Mouse (Mus musculus) midbrain, embryonic 10.5 days (tissue): ENCODE measurements around the gene Hspa1a. TPM values are rescaled to one million over a fixed set of nuclear protein-coding genes. Genes with fewer than 3 reads are reported as not detected.
"Not testable (repeated sequence)": the region's sequence is repeated elsewhere in the genome, so short reads cannot be mapped to it uniquely, and the experiment has no call there.

Experiments
- DNase-seq: peaks from one replicate; pipeline ENCODE4 v3.0.0-alpha.2; 2017; ENCODE audit warnings: low spot score
- H3K27ac ChIP-seq: fragments of 300-500 bp; sonication (generic); replicated peaks from 2 replicates; pipeline ENCODE4 v1.5.1; 2016; ENCODE audit warnings: mild to moderate bottlenecking
- H3K27me3 ChIP-seq: fragments of 300-500 bp; sonication (generic); 2 replicates; pipeline ENCODE4 v1.6.1; 2016; ENCODE audit warnings: low read depth, mild to moderate bottlenecking; ENCODE audit not compliant: poor library complexity, severe bottlenecking
- H3K36me3 ChIP-seq: fragments of 300-500 bp; sonication (generic); 2 replicates; pipeline ENCODE4 v1.6.1; 2016; ENCODE audit warnings: mild to moderate bottlenecking, moderate library complexity
- H3K4me1 ChIP-seq: fragments of 300-500 bp; sonication (generic); 2 replicates; pipeline ENCODE4 v1.6.1; 2016
- H3K4me3 ChIP-seq: fragments of 300-500 bp; sonication (generic); 2 replicates; pipeline ENCODE4 v1.5.1; 2016; ENCODE audit warnings: mild to moderate bottlenecking, moderate library complexity
- H3K9me3 ChIP-seq: fragments of 300-500 bp; sonication (generic); replicated peaks from 2 replicates; pipeline ENCODE4 v1.6.1; 2016; ENCODE audit warnings: mild to moderate bottlenecking
- WGBS: fragments of 180-500 bp; shearing (Covaris S2); methylation state at CpG from one replicate; pipeline ENCODE4 v1.1.7; 2016; 5-methylcytosine and 5-hydroxymethylcytosine counted together
- polyA plus RNA-seq: library from polyadenylated mRNA; unstranded; fragments of >200 nt; fragmentation: Nextera tagmentation; extraction: Ambion mirVana; gene quantifications from 2 replicates; pipeline ENCODE4 v1.2.1, GENCODE M21; 2016

Hspa1a gene
- polyA plus RNA-seq, 1 experiment from 2014 or later: 1.6 TPM

- Histone ChIP-seq H3K4me3 (peak overlapping the region; percentile 86), H3K27ac (peak overlapping the region; percentile 98; the same call in 1 of the 2 replicates), H3K4me1 (peaks cover 66% of the 10 kb centered on the region), H3K36me3 (peaks cover 52% of the 10 kb centered on the region), H3K27me3 (no peaks in the 10 kb centered on the region), H3K9me3 (no peaks in the 10 kb centered on the region)
- DNase-seq: no peak
- 96% methylated on average over 15 of the region's 15 CpGs for WGBS
Observed at GRCm38 (mm10) chr17:34998526-34999430, 26.8 kb upstream of the Hspa1a start.

- no peaks in the 10 kb centered on the region for H3K9me3 ChIP-seq
- DNase-seq: no peak
- peaks cover 56% of the 10 kb centered on the region for H3K36me3 ChIP-seq
- WGBS: 85% methylated on average over 5 of the region's 5 CpGs
- peaks cover 52% of the 10 kb centered on the region for H3K4me1 ChIP-seq
- H3K27me3 ChIP-seq: no peaks in the 10 kb centered on the region
- no peak overlapping the region for H3K27ac ChIP-seq
- H3K4me3 ChIP-seq: peak overlapping the region; percentile 20; the same call in 1 of the 2 replicates
Observed at GRCm38 (mm10) chr17:34997142-34997483, 25.2 kb upstream of the Hspa1a start.

GRCm38 (mm10) chr17:34996411-34997141, 24.6 kb upstream of the Hspa1a start:
- H3K36me3 ChIP-seq: peaks cover 61% of the 10 kb centered on the region
- H3K9me3 ChIP-seq: no peaks in the 10 kb centered on the region
- no peak for DNase-seq
- H3K27me3 ChIP-seq: no peaks in the 10 kb centered on the region
- 94% methylated on average over 13 of the region's 14 CpGs for WGBS
- no peak overlapping the region for H3K27ac ChIP-seq
- H3K4me1 ChIP-seq: peaks cover 46% of the 10 kb centered on the region
- peak overlapping the region; percentile 20; the same call in 1 of the 2 replicates for H3K4me3 ChIP-seq

GRCm38 (mm10) chr17:34995927-34996326, 24.0 kb upstream of the Hspa1a start:
- H3K27me3 ChIP-seq, H3K27ac ChIP-seq, DNase-seq, H3K4me3 ChIP-seq, H3K9me3 ChIP-seq: not testable (repeated sequence)
- peaks cover 40% of the 10 kb centered on the region for H3K4me1 ChIP-seq
- peaks cover 67% of the 10 kb centered on the region for H3K36me3 ChIP-seq
- WGBS: 95% methylated on average over 4 of the region's 4 CpGs

GRCm38 (mm10) chr17:34995192-34995591, 23.2 kb upstream of the Hspa1a start:
- Histone ChIP-seq H3K36me3 (peaks cover 75% of the 10 kb centered on the region), H3K4me1 (peaks cover 35% of the 10 kb centered on the region)
- H3K4me3 ChIP-seq, H3K27me3 ChIP-seq, H3K27ac ChIP-seq, H3K9me3 ChIP-seq, DNase-seq: not testable (repeated sequence)
- WGBS: 95% methylated on average over 4 of the region's 4 CpGs

GRCm38 (mm10) chr17:34994751-34995150, 22.8 kb upstream of the Hspa1a start:
- DNase-seq: no peak
- Histone ChIP-seq H3K9me3 (no peaks in the 10 kb centered on the region), H3K27ac (no peak overlapping the region), H3K4me3 (no peak overlapping the region), H3K4me1 (peaks cover 31% of the 10 kb centered on the region), H3K36me3 (peaks cover 77% of the 10 kb centered on the region), H3K27me3 (no peaks in the 10 kb centered on the region)

- no peak for DNase-seq
- WGBS: 73% methylated on average over 2 of the region's 2 CpGs
- Histone ChIP-seq H3K9me3 (no peaks in the 10 kb centered on the region), H3K4me1 (peaks cover 27% of the 10 kb centered on the region), H3K4me3 (no peak overlapping the region), H3K27ac (no peak overlapping the region), H3K36me3 (peaks cover 56% of the 10 kb centered on the region), H3K27me3 (no peaks in the 10 kb centered on the region)
Observed at GRCm38 (mm10) chr17:34984218-34984617, 12.3 kb upstream of the Hspa1a start.

- Histone ChIP-seq H3K27ac (peak overlapping the region; percentile 99), H3K36me3 (peaks cover 45% of the 10 kb centered on the region), H3K4me3 (peak overlapping the region; percentile 86), H3K4me1 (peaks cover 27% of the 10 kb centered on the region), H3K27me3 (no peaks in the 10 kb centered on the region), H3K9me3 (no peaks in the 10 kb centered on the region)
- DNase-seq: no peak
- 0% methylated on average over 15 of the region's 15 CpGs for WGBS
Observed at GRCm38 (mm10) chr17:34982328-34982727, 10.4 kb upstream of the Hspa1a start.

GRCm38 (mm10) chr17:34981690-34982180, 9.8 kb upstream of the Hspa1a start, which contains the start of gene Lsm2:
TSS of gene Lsm2 (plus strand) at chr17:34981862.
- Histone ChIP-seq H3K27me3 (no peaks in the 10 kb centered on the region), H3K36me3 (peaks cover 44% of the 10 kb centered on the region), H3K9me3 (no peaks in the 10 kb centered on the region), H3K4me3 (peak within 1 kb of the TSS; percentile 86), H3K4me1 (peaks cover 27% of the 10 kb centered on the region), H3K27ac (peak within 1 kb of the TSS; percentile 99)
- under 1% methylated on average over 58 of the region's 58 CpGs for WGBS
- peak; percentile 93 for DNase-seq

- DNase-seq: no peak
- WGBS: 25% methylated on average over 2 of the region's 2 CpGs
- Histone ChIP-seq H3K9me3 (no peaks in the 10 kb centered on the region), H3K27ac (peak overlapping the region; percentile 99), H3K4me3 (peak overlapping the region; percentile 86), H3K4me1 (peaks cover 27% of the 10 kb centered on the region), H3K36me3 (peaks cover 33% of the 10 kb centered on the region), H3K27me3 (no peaks in the 10 kb centered on the region)
Observed at GRCm38 (mm10) chr17:34980655-34981054, 8.7 kb upstream of the Hspa1a start.

GRCm38 (mm10) chr17:34979631-34980030, 7.7 kb upstream of the Hspa1a start:
- peaks cover 23% of the 10 kb centered on the region for H3K36me3 ChIP-seq
- DNase-seq: no peak
- H3K4me1 ChIP-seq: peaks cover 27% of the 10 kb centered on the region
- H3K4me3 ChIP-seq: no peak overlapping the region
- WGBS: 91% methylated on average over 4 of the region's 4 CpGs
- no peaks in the 10 kb centered on the region for H3K9me3 ChIP-seq
- no peaks in the 10 kb centered on the region for H3K27me3 ChIP-seq
- no peak overlapping the region for H3K27ac ChIP-seq

- Histone ChIP-seq H3K27ac (no peak overlapping the region), H3K4me1 (peaks cover 24% of the 10 kb centered on the region), H3K9me3 (no peaks in the 10 kb centered on the region), H3K27me3 (peaks cover 12% of the 10 kb centered on the region), H3K4me3 (no peak overlapping the region), H3K36me3 (peaks cover 13% of the 10 kb centered on the region)
- no peak for DNase-seq
- WGBS: 88% methylated on average over 27 of the region's 27 CpGs
Observed at GRCm38 (mm10) chr17:34978239-34978638, 6.3 kb upstream of the Hspa1a start.
